Mouse (Mus musculus): ENCODE results near the gene Il20.

- TF ChIP-seq GATA1 (IDR thresholded peaks at IDR 0.05; ENCODE audit: low read length) (no peak), TAL1 (IDR thresholded peaks at IDR 0.05; ENCODE audit: low read length) (no peak)
Observed at GRCm38 (mm10) chr1:130875139-130875538, 36.1 kb downstream of the Il20 start.
